Mouse (Mus musculus) forebrain, embryonic 16.5 days (tissue): Measurements from ENCODE around the gene Pde1c. TPM values are rescaled to one million over a fixed set of nuclear protein-coding genes. Genes with fewer than 3 reads are reported as not detected.

ENCODE experiments used
- ATAC-seq: fragments of 200-750 bp; cut with Nextera tagmentation; 2 replicates; pipeline ENCODE4 v1.8.0; 2017; ENCODE audit warnings: mild to moderate bottlenecking, moderate library complexity
- H3K27ac ChIP-seq: fragments of 300-500 bp; sonication (generic); 2 replicates; pipeline ENCODE4 v1.5.1; 2014; ENCODE audit warnings: low read length, control low read depth
- H3K27me3 ChIP-seq: fragments of 300-500 bp; sonication (generic); replicated peaks from 2 replicates; pipeline ENCODE4 v1.6.1; 2014; ENCODE audit warnings: low read length; ENCODE audit not compliant: control insufficient read depth, insufficient read depth
- H3K36me3 ChIP-seq: fragments of 300-500 bp; sonication (generic); 2 replicates; pipeline ENCODE4 v1.6.1; 2014; ENCODE audit not compliant: control insufficient read depth, insufficient read depth
- H3K4me1 ChIP-seq: fragments of 300-500 bp; sonication (generic); replicated peaks from 2 replicates; pipeline ENCODE4 v1.6.1; 2014; ENCODE audit warnings: low read length; ENCODE audit not compliant: control insufficient read depth, insufficient read depth
- H3K4me2 ChIP-seq: fragments of 300-500 bp; sonication (generic); 2 replicates; pipeline ENCODE4 v1.6.1; 2014; ENCODE audit warnings: mild to moderate bottlenecking, low read length, control low read depth
- H3K4me3 ChIP-seq: fragments of 300-500 bp; sonication (generic); replicated peaks from 2 replicates; pipeline ENCODE4 v1.5.1; 2014; ENCODE audit warnings: mild to moderate bottlenecking, low read length, control low read depth
- H3K9ac ChIP-seq: fragments of 300-500 bp; sonication (generic); replicated peaks from 2 replicates; pipeline ENCODE4 v1.6.1; 2014; ENCODE audit warnings: low read depth, low read length, control low read depth
- H3K9me3 ChIP-seq: fragments of 300-500 bp; sonication (generic); 2 replicates; pipeline ENCODE4 v1.6.1; 2016; ENCODE audit warnings: low read length; ENCODE audit not compliant: control insufficient read depth
- WGBS: fragments of 180-500 bp; shearing (Covaris S2); extraction: QIAGEN DNeasy Blood & Tissue Kit; methylation state at CpG from one replicate; pipeline ENCODE4 v1.1.7; 2014; 5-methylcytosine and 5-hydroxymethylcytosine counted together
- polyA plus RNA-seq: library from polyadenylated mRNA; unstranded; fragments of >200 nt; fragmentation: Nextera tagmentation; extraction: Ambion mirVana; gene quantifications from 2 replicates; pipeline ENCODE4 v1.2.1, GENCODE M21; 2015

Pde1c gene
- polyA plus RNA-seq, 1 experiment from 2014 or later: 7.8 TPM

DNA sequence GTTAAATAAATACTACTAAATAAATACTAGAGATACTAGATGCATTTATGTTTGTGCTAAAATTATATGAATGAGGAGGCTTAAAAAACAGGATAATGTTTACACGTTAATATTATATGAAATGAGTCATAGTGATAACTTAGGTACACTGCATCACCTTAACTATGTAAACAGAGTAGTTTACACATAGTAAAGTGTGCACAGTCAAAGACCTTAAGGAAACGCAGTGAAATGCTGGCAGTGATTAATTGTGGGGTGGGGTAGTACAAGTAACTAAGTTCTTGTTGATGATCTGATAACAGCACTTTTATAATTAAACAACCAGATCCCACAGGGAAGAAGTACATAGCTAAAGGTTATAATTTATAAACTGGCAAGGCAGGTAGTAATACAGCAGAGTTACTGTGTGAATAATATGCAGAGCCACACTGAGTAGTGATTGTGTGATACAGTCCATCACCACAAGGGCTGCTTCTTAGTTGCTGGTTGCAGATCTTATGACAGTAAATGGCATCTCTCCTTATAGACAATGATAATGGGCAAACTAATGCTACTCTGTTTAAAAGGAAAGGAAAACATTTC is 469.3 kb downstream of the Pde1c start:
- 90% methylated on average over 2 of the region's 2 CpGs for WGBS

DNA sequence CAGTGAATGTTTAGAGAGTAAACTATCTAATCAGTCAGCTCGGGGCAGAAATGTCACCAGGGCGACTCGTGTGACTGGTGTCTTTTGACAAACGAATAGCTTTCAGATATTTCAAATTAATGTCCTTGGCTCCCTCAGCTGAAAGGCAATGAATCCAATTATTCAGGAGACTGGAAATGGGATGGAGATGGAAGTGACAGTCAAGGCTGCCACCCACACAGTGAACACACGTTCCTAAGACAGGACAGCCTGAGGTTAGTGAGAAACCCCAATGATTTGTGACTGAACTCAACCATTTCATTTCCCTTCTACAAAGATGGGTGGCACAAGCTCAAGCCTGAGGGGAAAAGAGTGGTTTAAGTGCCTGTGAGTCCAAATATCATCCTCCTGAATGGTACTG is 470.5 kb downstream of the Pde1c start:
- no peak overlapping the region for H3K4me2 ChIP-seq
- no peaks in the 10 kb centered on the region for H3K36me3 ChIP-seq
- H3K9me3 ChIP-seq: peaks cover 4% of the 10 kb centered on the region
- WGBS: 59% methylated on average over 5 of the region's 5 CpGs
- no peak for ATAC-seq
- H3K27ac ChIP-seq: no peak overlapping the region
- no peaks in the 10 kb centered on the region for H3K27me3 ChIP-seq
- H3K4me3 ChIP-seq: no peak overlapping the region
- H3K9ac ChIP-seq: no peak overlapping the region
- H3K4me1 ChIP-seq: no peaks in the 10 kb centered on the region

More for the DNA sequence above, 469.3 kb downstream of the Pde1c start:
- ATAC-seq: no peak
- H3K27ac ChIP-seq: no peak overlapping the region
- no peaks in the 10 kb centered on the region for H3K4me1 ChIP-seq
- no peak overlapping the region for H3K4me2 ChIP-seq
- H3K9ac ChIP-seq: no peak overlapping the region
- H3K27me3 ChIP-seq: no peaks in the 10 kb centered on the region
- no peaks in the 10 kb centered on the region for H3K36me3 ChIP-seq
- peaks cover 4% of the 10 kb centered on the region for H3K9me3 ChIP-seq
- no peak overlapping the region for H3K4me3 ChIP-seq

DNA sequence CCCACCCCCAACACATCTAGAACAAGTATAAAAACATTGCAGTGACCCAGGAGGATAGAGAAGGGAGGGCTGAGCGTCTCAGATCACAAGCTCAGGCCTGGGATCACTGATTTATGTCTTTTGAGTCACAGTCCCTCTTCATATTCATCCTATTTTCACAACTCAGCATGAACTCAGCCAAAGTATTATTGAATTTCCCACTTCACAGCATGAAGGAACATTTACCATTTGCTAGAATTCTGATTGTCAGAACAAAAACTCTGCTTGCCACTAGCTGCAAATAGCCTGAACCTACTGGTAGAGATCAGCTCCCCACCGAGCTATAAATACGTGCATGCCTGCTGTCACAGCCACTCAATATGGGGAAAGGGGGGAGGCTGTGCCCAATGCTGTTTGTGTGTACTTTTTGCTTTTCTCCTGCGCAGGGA is 492.5 kb downstream of the Pde1c start:
- ATAC-seq: no peak
- no peaks in the 10 kb centered on the region for H3K4me1 ChIP-seq
- H3K9me3 ChIP-seq: no peaks in the 10 kb centered on the region
- H3K36me3 ChIP-seq: no peaks in the 10 kb centered on the region
- no peaks in the 10 kb centered on the region for H3K27me3 ChIP-seq
- H3K27ac ChIP-seq: no peak overlapping the region
- no peak overlapping the region for H3K9ac ChIP-seq
- H3K4me3 ChIP-seq: no peak overlapping the region
- H3K4me2 ChIP-seq: no peak overlapping the region
- WGBS: 26% methylated on average over 4 of the region's 4 CpGs

DNA sequence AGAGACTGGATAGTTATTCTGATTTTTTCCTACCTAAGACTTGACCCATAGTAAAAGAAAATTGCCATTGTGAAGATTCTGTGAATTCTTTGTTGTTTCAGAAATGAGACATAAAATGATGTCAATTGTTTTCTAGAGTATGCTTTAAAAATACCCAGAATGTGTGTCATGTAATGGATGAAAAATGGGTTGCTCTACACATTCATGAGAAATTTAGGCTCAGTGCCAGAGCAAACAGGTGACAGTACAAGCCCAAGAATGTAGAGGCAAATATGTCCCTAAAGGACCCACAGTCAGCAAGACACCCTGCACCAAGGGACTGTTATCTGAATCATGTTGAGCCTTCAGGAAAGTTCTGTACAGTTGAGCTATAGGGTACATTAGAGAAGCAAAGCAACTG is 500.4 kb downstream of the Pde1c start:
- Histone ChIP-seq H3K4me3 (no peak overlapping the region), H3K36me3 (no peaks in the 10 kb centered on the region), H3K4me1 (no peaks in the 10 kb centered on the region), H3K4me2 (no peak overlapping the region), H3K27ac (no peak overlapping the region), H3K27me3 (no peaks in the 10 kb centered on the region), H3K9ac (no peak overlapping the region), H3K9me3 (no peaks in the 10 kb centered on the region)
- no peak for ATAC-seq

DNA sequence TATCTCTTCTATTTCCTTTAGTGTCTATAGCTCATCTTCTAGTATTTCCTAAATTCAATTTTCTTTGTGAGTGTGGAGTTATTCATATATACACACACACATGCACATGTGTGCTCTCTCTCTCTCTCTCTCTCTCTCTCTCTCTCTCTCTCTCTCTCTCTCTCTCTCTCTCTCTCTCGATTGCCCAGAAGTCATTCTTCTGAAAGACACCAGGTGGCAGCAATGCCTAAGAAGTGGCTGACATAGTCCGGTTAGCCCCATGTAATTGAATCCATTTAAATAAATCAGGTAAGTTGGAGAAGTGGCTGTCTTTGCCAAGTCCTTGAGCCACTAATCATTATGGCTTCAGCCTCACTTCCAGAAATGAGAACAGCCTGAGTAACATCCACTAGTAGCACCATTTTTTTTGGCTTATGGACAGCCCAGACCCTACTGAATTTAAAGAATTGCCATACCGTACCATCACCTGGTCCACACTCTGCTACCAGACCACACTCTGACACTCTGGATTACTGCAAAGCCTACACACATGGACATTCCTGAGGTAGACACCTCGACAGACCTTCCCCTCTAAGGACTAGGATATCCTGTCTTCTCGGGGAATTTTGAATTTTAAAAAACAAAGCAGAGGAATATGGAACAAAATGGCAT is 502.1 kb downstream of the Pde1c start:
- ATAC-seq: peak; percentile 85
- 41% methylated on average over 5 of the region's 5 CpGs for WGBS
- Histone ChIP-seq H3K9ac (no peak overlapping the region), H3K9me3 (no peaks in the 10 kb centered on the region), H3K4me1 (no peaks in the 10 kb centered on the region), H3K4me2 (no peak overlapping the region), H3K36me3 (no peaks in the 10 kb centered on the region), H3K27me3 (no peaks in the 10 kb centered on the region), H3K4me3 (no peak overlapping the region), H3K27ac (no peak overlapping the region)

DNA sequence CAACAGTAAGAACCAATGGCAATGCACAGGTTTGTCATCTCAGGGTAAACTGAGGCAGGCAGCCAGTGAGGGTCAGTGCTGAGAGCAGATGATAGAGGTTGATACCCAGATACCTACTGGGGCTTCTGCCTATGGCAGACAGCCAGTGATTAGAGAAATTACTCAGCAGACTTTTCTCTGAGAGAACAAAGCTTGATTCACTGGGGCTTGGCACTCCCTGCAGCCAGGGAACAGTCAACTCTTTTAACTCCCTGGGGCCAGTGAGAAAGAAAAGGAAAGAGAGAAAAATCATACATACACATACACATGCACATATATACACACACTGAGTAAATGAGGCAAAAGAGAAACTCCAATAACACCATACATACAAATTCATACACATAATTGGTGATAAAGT is 505.2 kb downstream of the Pde1c start:
- ATAC-seq: no peak
- Histone ChIP-seq H3K27ac (no peak overlapping the region), H3K4me1 (no peaks in the 10 kb centered on the region)

DNA sequence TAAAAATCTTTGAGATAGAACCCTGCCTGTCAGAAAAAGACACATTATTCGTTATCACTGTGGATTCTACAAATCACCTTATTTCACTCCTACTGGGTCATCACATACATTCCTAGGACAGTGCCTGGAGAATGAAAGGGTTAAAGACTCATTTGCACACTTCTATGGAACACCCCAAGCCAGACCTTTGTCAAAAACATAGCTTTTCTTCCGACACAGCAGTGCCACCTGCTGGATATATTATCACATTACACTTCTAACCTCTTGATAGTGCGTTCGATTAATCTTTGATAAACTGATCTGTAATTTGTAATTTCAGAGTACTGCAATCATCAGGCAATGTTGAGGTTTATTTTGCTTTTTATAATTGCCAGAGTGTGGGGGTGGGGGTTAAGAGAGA is 519.8 kb downstream of the Pde1c start:
- H3K27ac ChIP-seq: no peak overlapping the region
- H3K4me2 ChIP-seq: no peak overlapping the region
- 27% methylated on average over 4 of the region's 4 CpGs for WGBS
- H3K9me3 ChIP-seq: no peaks in the 10 kb centered on the region; the same call in 1 of the 2 replicates
- ATAC-seq: peak; percentile 80
- no peak overlapping the region for H3K9ac ChIP-seq
- H3K4me1 ChIP-seq: no peaks in the 10 kb centered on the region
- H3K4me3 ChIP-seq: no peak overlapping the region
- no peaks in the 10 kb centered on the region for H3K36me3 ChIP-seq
- no peaks in the 10 kb centered on the region for H3K27me3 ChIP-seq

More for the DNA sequence above, 505.2 kb downstream of the Pde1c start:
- Histone ChIP-seq H3K4me3 (no peak overlapping the region), H3K9me3 (no peaks in the 10 kb centered on the region), H3K36me3 (no peaks in the 10 kb centered on the region), H3K9ac (no peak overlapping the region), H3K4me2 (no peak overlapping the region), H3K27me3 (no peaks in the 10 kb centered on the region)

DNA sequence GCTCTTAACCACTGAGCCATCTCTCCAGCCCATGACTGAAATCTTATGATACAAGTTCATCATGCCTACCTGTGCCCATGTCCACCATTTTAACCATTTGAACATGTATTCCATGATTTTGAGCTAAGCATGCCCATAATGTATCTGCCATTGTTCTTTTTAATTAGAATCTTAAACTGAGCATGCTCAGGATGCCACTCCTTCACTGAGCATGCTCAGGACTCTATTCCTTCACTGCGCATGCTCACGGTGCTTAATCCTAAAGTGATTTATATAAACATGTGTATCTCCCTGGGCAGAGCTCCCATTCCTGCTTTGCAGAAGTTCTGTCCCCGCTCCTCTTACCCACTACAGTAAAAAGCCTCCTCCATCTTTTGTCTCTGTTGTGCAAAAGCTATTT is 520.3 kb downstream of the Pde1c start:
- WGBS: 89% methylated on average over 3 of the region's 3 CpGs
- ATAC-seq: peak; percentile 24; the same call in 1 of the 2 replicates
- Histone ChIP-seq H3K36me3 (no peaks in the 10 kb centered on the region), H3K27ac (no peak overlapping the region), H3K4me2 (no peak overlapping the region), H3K9ac (no peak overlapping the region), H3K9me3 (no peaks in the 10 kb centered on the region; the same call in 1 of the 2 replicates), H3K4me1 (no peaks in the 10 kb centered on the region), H3K27me3 (no peaks in the 10 kb centered on the region), H3K4me3 (no peak overlapping the region)

GRCm38 (mm10) chr6:56044716-56045115 is 524.2 kb downstream of the Pde1c start:
- no peak overlapping the region for H3K4me2 ChIP-seq
- H3K4me3 ChIP-seq: no peak overlapping the region
- no peaks in the 10 kb centered on the region for H3K9me3 ChIP-seq
- H3K27me3 ChIP-seq: no peaks in the 10 kb centered on the region
- 70% methylated on average over 1 of the region's 1 CpGs for WGBS
- H3K4me1 ChIP-seq: no peaks in the 10 kb centered on the region
- H3K36me3 ChIP-seq: no peaks in the 10 kb centered on the region
- H3K9ac ChIP-seq: no peak overlapping the region
- ATAC-seq: no peak
- no peak overlapping the region for H3K27ac ChIP-seq
